Mouse (Mus musculus) kidney, postnatal 36 days (tissue): ENCODE measurements around the gene Gm382.

Source experiments
- DNase-seq, 2 experiments: peaks; one replicate each; pipeline ENCODE4 v3.0.0; 2021 to 2022; ENCODE audit warnings: mixed read lengths in 2 of 2

Gm382 gene

DNA sequence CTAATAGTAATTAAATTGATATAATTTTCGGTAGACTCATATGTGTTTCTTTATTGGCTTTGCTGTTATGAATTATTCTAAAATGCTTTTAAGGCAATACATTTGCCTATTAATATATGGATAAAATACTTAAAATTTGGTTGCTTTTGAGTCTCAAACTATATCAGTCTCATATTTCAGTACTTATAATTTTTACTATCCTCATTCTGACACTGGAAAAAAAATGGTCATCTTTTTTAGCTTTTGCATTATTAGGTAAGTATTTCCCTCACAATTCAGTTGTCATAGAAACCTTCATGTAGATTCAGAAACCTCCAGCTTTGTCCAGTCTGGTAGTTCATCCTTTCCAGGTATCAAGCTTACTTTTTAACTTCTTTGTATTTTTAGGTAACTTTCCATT, at the start of gene Gm382:
TSS of gene Gm382 (plus strand) at position 301 of the 400 bp plus-strand sequence.
- DNase-seq: no peak

DNA sequence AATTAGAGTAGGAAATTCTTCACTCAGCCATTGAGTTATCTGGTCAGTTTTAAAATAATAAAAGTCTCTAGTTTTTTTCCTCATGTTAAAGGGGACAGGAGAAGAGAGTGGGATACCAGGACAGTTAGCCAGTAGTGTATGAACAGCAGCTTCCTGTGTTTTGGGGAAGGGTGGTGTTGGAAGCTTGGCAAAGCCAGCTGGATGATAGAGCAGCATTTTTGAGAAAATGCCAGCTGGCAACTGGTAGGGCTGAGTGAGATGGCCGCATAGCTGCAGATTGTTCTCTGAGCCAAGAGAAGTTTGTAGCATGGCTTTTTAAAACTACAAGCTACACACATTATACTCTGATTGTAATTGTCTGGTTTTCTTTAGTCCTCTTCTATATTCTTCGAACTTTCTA, 30.4 kb downstream of the Gm382 start:
- DNase-seq: no peak

DNA sequence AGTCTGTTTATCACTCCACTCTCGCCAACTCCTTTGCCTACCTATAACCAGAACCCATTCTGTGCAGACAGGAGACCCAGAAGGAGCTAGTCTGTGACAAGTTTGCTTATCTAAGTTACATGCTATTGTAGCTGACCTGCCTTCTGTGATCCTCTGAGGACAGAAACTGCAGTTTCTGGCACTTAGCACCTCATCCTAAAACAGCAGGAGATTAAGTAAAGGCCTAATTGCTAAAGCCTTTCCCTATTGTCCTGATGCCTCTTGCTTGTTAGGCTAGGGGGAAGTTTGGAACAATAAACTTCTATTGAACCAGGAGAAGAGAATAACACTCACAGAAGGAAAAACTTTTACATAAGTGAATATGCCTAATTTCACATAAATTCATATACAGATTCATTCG, 51.5 kb downstream of the Gm382 start:
- DNase-seq: no peak

DNA sequence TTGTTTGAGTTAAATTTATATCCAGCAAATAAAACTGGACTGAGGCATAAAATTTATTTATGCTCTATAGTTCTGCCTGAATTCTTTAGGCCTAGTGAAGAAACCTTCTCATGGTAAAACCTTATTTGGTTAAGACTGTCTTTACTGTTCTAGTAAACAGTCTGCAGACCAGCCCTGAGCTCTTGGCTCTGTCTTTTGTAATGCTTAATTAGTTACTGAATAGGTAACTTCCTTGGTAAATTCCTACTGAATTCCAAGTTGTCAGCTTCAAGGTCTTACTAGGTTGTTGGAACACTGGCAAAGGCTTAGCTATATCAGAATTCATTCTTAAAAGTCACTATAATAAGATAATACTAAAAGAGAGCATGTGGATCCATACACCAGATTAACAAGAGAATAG, 53.3 kb downstream of the Gm382 start:
- no peak for DNase-seq

DNA sequence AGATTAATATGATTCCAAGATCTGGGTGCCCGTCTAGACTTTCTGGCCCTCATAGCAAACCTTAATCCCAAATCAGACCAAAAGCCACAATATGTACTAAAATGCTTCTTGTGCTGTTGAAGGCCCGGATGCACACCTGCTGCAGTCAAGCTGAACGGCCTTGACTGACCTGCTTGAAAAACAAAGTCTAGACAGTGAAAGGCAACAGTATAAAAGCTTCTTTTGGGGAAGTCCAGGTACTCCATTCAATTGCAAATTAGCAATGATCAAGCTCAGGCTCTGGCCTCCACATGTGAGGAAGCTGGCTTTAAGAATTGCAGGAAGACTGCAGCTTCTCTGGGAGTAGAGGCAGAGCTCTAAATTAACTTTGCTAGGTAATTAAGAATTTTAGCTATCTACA, 54.2 kb downstream of the Gm382 start:
- DNase-seq: no peak

DNA sequence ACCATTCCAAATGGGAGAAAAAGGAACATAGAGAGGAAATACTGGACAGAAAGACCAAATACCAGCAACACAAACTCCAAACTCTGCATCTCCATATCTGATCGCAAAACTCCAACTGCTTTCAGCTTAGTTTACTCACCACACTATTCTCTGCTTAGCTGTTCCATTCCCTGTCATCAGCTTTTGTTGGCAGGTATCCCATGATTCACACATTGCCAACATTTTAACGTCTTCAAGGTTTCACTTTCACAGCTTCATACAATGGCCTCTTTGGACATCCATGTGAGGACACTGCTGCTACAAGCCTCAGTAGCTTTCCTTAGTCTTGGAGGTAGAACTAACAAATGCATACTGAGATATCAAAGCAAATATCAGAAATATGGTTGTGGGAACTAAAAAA, 64.6 kb downstream of the Gm382 start:
- DNase-seq: no peak
